Mouse (Mus musculus) heart, adult 18-20 months (tissue): Measurements from ENCODE around the gene Grpel1. TPM values are rescaled to one million over a fixed set of nuclear protein-coding genes. Genes with fewer than 3 reads are reported as not detected.

Source experiments
- DNase-seq, 2 experiments: peaks; one replicate each; pipeline ENCODE4 v3.0.0; 2021 to 2022; ENCODE audit warnings: mixed read lengths in 1 of 2
- long read RNA-seq, 2 experiments: library from polyadenylated mRNA; stranded (forward); transcript quantifications; one replicate each; pipeline ENCODE4 v2.0.0; 2021
- total RNA-seq, 2 experiments: library from RNA; stranded (reverse); gene quantifications; 2 replicates each; pipeline ENCODE4 v1.2.3; 2021

The Grpel1 gene
- total RNA-seq: 10 to 100 TPM; 66.0 to 69.3 TPM
- long read RNA-seq, experiment 1, transcript Grpel1-201 (4 exons, 3,528 nt): major isoform, 333 of 342 reads
- long read RNA-seq, experiment 1, partial matches to known transcripts: 9 of 342 reads
- long read RNA-seq, experiment 1, other reads (novel, unspliced or antisense): 0 of 342 reads
- long read RNA-seq, experiment 2, transcript Grpel1-201 (4 exons, 3,528 nt): major isoform, 207 of 216 reads
- long read RNA-seq, experiment 2, partial matches to known transcripts: 8 of 216 reads
- long read RNA-seq, experiment 2, other reads (novel, unspliced or antisense): 1 of 216 reads

- peak; percentile 98 to 100 for DNase-seq
These were observed at the start of gene Grpel1 for GRCm38 (mm10) chr5:36464709-36465661. Gene Grpel1, plus strand, starts transcription at chr5:36464998.

DNA sequence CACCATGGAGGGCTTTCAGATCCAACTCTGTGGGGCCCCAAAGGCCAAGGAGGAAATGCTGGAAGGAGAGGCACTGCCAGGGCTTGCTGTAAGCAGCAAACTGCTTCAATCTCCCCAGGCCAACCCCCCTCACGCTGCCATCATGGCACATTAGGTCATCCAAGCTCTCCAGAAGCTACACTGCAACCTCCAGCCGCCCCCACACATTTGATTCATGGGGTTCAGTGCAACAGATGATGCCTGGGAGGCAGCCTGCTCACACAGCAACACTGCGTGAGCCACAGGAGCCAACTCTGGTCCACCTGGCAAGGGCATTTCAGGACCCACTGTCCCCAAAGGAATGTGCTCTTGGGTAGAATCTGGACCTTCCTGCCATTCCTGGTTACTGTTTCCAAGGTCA, 44.9 kb upstream of the Grpel1 start:
- DNase-seq: no peak

DNA sequence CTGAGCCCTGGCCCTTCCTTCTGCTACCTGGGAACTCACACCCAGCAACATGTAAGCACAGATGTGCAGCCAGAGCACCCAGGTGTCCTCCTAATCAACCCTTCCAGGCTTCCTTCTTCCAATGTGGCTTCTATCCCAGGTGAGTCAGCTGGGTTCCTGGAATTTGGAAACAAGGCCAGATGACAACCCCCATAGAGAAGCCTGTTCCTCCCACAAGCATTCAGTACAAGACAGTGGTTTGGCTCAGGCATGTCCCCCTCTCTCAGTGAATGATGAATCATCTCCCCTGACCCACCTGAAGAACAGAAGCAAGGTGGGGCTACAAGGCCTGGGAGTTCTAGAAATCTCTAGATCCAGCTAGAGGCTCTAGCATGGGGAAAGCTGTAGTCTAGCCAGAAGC, 42.1 kb upstream of the Grpel1 start:
- DNase-seq: no peak

DNA sequence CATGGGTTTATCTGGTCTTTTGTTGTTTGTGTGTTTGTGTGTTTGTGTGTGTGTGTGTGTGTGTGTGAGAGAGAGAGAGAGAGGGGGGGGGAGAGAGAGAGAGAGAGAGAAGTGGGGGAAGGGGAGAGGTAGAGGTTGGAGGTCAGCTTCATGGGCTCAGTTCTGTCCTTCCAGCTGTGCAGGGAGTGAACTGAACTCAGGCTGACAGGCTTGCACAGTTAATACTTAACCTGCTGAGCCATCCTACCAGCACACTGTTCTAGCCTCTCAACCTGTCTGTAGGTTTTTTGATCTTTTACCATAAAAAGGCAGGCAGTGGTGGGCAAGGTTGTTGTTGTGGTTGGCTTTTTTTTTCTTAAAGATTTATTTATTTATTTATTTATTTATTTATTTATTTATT, 40.1 kb upstream of the Grpel1 start:
- DNase-seq: no peak

DNA sequence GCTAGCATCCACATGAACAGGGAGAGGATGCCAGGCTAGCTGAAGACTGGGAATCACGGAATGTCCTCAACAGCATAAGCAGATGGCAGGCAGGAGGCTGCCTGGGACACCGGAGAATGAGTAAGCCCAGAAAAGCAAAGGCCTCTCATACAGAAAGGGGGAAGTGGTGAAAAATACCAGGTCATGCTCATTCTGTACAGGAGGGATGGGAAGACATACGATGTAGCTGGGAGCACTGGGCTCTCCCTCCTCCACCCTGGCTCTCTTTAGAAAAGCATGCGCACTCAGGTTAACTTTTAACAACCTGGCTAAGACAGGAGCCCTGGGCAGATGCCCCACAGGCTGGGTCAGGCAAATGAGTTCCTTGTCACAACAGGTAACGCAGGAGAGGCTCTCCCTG, 38.4 kb upstream of the Grpel1 start:
- DNase-seq: no peak

DNA sequence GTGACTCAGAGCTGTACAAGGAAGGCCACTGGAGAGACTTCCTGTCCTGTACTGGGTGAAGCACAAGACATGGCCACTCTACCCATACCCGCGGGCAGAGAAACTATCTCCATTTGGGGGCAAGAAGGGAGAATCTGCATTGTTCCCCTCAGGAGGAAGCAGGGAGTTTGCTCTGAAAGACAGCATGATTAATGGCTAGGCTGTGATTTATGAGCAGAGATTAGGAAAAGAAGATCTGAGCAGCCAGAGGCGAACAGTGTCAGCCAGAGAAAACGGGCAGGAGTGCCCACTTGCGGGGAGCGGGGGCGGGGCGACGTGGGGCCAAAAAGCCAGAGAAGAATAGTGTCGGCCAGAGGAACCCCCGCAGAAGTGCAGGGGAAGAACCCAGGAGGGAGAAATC, 37.0 kb upstream of the Grpel1 start:
- DNase-seq: no peak

DNA sequence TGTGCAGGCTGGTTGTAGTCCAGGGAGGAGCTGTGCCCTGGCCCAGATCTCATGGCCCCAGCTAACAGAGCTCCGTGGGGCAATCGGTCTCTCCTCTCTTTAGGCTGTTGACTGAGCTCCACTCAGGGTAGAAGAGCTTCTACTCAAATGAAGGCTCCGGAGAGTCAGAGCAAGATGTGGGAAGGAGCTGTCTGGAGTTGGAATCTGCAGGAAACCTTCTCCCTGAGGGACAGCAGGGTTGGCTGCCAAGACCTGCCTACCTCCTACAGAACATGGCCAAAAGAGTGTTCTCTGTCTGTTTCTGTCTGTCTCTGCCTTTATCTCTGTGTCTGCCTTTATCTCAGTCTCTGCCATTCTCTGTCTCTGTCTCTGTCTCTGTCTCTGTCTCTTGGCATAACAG, 35.2 kb upstream of the Grpel1 start:
- no peak for DNase-seq

GRCm38 (mm10) chr5:36431711-36432110, 33.1 kb upstream of the Grpel1 start:
- DNase-seq: no peak

GRCm38 (mm10) chr5:36434398-36434967, 30.3 kb upstream of the Grpel1 start:
- DNase-seq: no peak

DNA sequence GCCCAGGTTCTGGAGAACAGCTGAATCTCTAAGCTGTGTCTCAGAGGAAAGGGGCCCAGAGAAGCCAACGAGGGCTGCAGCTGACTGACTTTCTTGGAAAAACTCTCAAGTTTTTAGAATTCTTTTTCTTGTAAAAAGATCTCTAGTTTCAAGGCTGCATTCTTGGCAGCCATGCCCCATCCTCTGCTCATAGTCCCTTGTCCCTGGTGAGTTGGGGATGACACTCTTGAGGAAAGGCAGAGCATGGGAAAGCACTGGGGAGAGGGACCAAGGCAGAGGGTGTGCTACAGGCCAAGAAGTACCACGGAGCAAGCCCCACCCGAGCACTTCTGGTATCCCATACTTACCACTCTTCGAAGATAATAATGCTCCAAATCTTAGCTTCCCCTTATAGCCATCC, 27.9 kb upstream of the Grpel1 start:
- DNase-seq: no peak

- no peak for DNase-seq
These were observed 24.1 kb upstream of the Grpel1 start for GRCm38 (mm10) chr5:36440741-36441140.

DNA sequence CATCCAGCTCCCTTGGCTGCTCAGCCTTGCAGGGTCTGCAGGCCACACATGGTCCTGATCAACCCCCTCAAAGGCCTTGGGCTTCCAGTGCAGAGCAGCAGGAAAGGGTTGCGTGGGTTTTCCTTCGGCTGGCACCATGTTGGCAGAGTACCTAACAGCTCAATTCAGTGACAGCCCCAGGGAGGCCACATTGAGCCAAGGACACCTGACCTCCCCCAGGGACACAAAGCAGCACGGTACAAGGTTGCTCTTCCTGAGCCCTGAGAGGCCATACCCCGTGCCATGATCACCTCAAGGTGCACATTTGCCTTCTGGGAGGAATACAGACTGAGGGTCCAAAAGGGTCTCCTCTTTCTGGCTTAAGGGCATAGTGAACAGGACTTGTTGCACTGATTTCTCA, 20.2 kb upstream of the Grpel1 start:
- no peak for DNase-seq

DNA sequence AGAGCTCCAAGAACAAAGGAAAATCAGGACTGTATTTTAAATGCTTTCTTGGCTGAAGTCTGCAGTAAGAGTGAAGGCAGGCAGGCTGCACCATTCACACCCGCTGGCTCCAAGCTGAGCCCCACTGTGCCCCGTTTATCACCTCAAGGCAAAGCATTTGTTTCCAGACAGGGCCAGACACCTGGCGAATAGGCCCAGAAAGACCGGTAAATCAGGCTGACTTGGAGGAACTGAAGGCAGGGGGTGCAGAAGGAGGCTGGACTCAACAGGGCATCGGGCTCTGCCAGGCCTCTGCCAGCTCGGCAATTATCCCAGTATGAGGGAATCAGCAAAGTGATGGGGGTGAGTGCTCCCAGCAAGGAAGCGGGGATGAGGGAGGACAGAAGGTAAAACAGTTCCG, 19.8 kb upstream of the Grpel1 start:
- DNase-seq: no peak

GRCm38 (mm10) chr5:36446166-36446890, 18.5 kb upstream of the Grpel1 start:
- DNase-seq: no peak

DNA sequence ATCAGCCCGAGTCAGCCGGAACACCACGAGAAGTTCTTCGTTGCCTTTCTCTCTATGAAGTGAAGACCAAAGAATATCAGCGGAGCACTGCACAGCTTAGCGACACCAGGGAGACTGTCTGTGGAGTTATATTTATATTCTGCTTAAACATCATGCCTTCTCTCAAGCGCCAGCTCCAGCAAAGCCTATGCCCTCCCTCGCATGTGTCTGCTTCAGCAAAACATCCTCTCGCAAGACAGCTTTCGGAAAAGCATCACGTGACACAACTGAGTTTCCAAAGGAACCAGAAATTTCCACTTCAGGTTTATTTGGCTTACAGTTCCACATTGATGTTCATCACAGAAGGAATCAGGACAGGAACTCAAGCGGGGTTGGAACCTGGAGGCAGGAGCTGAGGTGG, 16.9 kb upstream of the Grpel1 start:
- DNase-seq: no peak

DNA sequence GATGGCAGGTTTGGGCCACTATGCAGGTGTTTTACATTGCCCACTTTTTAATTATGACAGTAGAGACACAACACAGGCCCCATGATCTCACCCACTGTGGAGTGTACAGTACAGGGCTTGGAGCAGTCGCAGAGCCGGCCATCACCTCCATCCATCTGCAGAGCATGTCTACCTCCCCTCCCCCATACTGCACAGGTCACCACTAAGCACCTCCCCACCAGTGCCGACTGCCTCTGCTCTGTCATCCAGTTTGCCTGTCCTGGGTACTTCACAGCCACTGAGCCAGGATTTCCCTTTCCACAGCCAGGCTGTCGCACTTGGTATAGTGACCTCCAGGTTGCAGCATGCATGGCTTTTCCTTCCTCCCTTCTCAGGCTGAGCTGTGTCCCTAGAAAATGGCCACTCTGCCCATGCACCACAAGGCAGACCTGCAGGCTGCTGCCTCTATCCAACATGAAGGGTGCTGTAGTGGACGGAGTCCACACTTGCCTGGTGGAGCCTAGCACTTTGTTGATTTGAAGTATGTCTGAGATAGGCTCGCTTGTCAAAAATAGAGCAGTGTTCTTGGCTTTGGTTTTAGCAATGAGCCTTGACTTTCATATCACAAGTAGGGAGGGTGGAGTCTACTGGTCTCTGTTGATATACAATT, 15.0 kb upstream of the Grpel1 start:
- DNase-seq: peak; percentile 37 to 56

DNA sequence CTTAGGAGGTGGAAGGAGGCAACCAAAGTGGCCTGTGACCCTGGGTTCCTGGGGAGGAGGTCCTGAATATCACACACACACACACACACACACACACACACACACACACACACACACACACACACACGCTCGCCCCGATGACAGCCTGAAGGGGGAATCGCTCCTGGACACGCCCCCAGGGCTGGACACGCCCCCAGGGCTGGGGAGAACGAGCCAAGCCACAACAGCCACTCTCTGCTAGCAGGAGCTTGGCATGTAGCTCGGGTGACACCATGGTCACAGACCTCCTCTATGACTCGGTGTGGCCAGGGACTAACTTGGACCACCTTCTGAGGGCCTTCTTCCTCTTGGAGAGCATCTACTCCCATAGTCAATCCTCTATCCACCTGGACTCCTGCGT, 13.7 kb upstream of the Grpel1 start:
- DNase-seq: no peak

GRCm38 (mm10) chr5:36451872-36452389, 12.9 kb upstream of the Grpel1 start:
- no peak for DNase-seq

- DNase-seq: no peak
These were observed 12.0 kb upstream of the Grpel1 start for GRCm38 (mm10) chr5:36452821-36453220.

DNA sequence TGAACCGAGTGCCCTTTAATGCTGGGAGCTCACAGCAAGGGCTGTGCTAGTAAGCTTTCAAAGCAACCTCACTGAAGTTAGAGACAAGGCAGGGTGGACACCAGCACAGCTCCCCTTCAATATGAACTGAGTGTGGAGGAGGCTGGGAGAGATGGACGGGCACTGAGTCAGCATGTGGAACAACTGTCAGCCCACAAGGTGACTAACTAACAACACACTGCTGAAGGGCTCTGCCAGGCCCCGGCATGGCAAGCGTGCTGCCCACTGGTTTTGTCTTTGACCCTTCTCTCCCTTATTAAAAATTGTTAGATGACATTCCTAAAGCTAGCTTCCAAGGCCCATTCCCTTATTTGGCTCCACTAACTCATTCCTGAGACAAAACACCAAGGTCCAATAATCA, 7.1 kb upstream of the Grpel1 start:
- DNase-seq: no peak

- peak in 1 of 2 experiments; percentile 69 for DNase-seq
These were observed 5.9 kb upstream of the Grpel1 start for GRCm38 (mm10) chr5:36458926-36459325.

GRCm38 (mm10) chr5:36460712-36461111, 4.1 kb upstream of the Grpel1 start:
- no peak for DNase-seq
